Mouse (Mus musculus) natural killer cell, adult 2 months (primary cell): Measurements from ENCODE around the gene Neurod2.

Source experiments
- DNase-seq, 2 experiments: peaks; one replicate each; pipeline ENCODE4 v3.0.0; 2022; ENCODE audit warnings: low spot score in 2 of 2

The Neurod2 gene

GRCm38 (mm10) chr11:98332186-98332585, 2.7 kb upstream of the Neurod2 start:
- DNase-seq, result no peak

DNA sequence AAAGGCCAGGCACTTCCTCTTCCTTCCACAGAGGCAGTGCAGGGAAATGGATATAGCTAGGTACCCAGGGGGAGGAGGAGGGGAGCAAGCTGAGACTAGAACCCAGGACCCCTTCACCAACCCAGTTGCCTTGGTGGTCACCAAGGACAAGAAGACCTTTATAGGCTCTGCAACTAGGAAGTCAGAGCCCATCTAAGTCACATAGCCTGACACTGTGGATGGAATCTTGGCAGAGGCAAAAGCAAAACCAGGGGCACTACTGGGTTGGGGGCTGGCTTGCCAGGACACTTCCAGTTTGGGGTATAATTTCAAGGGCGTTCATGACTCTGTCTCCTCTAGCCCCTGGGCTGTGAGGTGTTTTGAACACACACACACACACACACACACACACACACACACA, 2.0 kb upstream of the Neurod2 start:
- no peak for DNase-seq

DNA sequence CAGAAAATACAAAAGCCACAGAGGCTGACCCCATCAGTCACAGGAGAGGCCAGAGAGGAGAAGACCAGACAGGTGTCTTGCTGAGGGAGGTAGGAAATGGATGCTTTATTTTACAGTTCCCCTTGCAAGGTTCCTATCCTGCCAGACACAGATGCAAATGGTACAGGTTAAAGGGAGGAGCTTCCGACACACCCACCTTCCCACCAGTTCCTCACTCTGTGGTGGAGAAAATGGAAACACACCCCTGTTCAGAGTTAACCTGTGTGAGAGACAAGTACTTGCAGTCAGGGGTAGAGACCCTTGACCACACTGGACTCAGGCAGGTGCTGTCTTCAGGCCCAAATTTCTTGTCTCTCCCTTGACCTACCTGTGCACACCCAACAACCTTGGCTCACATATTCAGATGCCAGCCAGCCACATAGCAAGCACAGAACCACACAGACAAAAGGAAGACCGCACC, 1.3 kb upstream of the Neurod2 start:
- DNase-seq, result no peak

DNA sequence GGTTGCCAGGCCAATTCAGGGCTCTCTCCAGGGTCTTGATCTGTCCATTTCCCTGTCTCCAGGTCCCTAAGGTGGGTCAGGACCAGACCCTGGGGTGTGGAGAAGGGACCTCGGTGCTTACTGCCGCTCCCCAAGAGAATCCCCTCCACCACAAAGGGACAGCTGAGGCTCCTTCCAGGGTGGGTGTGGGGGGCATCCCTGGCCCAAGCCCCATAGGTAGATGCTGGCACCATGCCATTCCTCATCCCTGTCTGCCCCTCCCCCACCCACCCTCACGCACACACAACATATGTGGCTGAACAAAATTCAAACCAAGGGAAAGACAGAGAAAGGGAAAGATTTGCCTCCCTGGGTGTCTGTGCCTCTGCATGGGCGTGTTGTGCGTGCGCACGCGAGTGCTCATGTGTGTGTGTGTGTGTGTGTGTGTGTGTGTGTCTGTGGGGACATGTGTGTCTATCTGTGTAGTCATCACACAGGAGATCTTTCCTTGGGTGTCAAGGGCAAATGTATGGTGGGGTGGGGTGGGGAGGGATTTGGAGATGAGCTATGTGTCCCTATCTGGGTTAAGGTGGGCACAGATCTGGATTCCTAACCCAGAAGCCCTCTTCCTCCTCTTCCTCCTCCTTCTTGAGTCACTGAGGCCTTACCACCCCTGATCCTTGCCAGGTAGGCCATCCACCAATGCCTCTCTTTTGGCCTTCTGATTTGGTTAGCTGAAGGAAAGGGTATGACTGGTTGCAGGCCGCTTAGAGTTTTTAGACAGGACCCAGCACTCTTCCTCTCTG, 704 bp upstream of the Neurod2 start:
- no peak for DNase-seq

- no peak for DNase-seq
Measured at GRCm38 (mm10) chr11:98328371-98329069, 928 bp downstream of the Neurod2 start.

GRCm38 (mm10) chr11:98328031-98328370, 1.4 kb downstream of the Neurod2 start:
- DNase-seq, result no peak

GRCm38 (mm10) chr11:98327136-98328030, 2.1 kb downstream of the Neurod2 start:
- DNase-seq, result no peak

- DNase-seq, result no peak
Measured at GRCm38 (mm10) chr11:98326741-98327135, 2.7 kb downstream of the Neurod2 start.

- no peak for DNase-seq
Measured at GRCm38 (mm10) chr11:98325821-98326218, 3.6 kb downstream of the Neurod2 start.

DNA sequence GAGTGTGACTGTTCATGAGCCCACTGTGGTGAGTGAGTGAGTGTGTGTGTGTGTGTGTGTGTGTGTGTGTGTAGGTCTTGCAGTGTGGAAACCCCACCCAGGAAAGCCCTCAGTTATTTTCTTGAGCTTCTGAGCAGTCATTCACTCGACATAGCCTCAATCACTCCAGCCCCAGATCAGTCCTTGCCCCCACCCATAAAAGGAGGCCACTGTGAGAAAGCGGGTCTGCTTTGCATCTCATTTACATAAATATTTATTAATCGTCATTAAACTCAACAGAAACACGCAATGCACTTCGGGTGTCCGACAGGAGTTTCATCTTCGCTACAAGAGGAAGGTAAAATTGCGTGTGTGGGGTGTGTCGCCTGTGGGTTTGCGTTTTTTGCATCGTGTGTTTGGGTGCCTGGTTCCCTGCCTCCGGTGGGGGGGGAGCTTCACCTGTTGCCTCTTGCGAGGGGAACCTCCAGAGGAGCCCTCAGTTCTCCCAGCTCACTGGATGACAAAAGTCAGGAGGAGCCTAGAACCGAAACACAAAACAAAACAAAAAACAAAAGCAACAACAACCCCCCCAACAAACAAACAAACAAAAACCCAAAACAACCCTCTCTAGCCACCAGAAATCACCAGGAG, 4.1 kb downstream of the Neurod2 start:
- DNase-seq, result no peak

- no peak for DNase-seq
Measured at GRCm38 (mm10) chr11:98323933-98324332, 5.5 kb downstream of the Neurod2 start.

GRCm38 (mm10) chr11:98323136-98323866, 6.1 kb downstream of the Neurod2 start:
- no peak for DNase-seq

GRCm38 (mm10) chr11:98322159-98322558, 7.3 kb downstream of the Neurod2 start:
- DNase-seq, result no peak

- DNase-seq, result no peak
Measured at GRCm38 (mm10) chr11:98321677-98322003, 7.8 kb downstream of the Neurod2 start.

DNA sequence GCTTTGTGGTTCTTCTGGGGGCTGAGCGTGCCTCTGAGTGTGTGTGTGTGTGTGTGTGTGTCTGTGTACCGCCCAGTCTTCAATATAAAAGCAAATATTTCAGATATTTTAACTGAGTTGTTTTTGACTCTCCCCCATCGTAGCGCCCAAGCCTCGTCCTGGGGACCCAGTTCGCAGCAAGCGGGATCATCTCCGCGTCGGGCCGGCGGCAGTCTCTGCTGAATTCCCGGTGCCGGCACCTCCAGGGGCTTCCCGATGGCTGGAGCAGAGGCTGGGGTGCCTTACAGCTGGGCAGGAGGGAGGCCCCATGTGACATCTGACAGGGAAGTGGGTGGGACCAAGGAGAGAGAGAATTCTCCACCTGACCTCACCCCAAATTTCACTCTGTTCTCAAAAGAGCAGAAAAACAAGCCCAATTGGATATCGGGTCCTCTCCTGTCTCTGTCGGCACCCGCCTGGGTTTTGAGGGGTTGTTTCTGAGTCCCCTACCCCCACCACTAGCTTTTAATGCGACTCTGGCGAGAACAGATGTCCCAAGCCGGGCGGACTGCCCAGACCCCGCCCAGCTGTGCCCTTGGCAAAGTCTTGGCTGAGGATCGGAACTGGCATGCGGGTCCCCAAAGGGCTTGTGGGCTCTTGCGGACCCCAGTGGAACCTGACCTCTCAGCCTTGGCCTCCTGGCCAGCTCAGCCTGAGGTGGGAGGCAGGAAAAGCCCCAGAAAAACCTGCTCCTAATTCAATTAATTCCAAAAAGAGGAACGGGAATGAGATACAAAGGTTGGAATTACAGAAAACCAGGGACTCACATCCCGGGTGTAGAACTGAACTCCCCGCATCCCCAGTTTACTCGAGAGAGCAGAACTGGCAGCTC, 8.4 kb downstream of the Neurod2 start:
- no peak for DNase-seq

DNA sequence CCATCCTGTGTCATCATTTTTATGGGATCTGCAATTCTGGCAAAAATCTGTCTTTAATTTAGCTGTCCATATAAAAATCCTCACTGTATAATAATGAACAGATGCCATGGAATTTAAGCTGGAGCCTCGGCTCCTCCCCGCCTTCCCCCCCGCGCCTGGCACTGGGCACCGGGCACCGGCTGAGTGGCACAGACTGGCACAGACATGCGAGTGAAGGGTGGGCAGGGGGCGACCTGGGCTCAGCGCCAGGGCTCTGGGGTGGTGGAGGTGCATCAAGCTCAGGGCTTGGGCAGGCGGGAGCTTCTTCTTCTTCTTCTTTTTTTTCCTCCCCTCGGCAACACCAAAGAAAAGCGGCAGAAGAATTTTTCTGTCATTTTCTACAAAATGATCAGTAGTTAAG, 9.1 kb downstream of the Neurod2 start:
- DNase-seq, result no peak

GRCm38 (mm10) chr11:98319944-98320343, 9.5 kb downstream of the Neurod2 start:
- DNase-seq, result no peak

DNA sequence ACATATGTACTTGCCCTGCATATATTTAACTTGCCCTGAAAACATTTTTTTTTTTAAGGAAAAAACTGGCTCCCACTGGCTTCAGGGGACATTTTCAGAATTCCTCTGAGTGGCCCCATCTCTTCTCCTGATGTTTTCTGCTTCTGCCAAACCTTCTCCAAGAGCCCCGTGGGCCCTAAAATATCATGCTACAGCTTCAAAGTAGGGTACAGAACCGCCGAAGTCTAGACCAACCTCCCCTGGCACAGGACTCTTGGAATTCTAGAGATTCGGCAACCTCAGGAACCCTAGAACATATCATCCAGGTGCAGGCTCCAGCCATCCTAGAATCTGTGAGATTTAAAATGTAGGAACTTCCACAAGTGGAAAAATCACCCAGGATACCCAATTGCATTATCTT, 9.9 kb downstream of the Neurod2 start:
- no peak for DNase-seq

DNA sequence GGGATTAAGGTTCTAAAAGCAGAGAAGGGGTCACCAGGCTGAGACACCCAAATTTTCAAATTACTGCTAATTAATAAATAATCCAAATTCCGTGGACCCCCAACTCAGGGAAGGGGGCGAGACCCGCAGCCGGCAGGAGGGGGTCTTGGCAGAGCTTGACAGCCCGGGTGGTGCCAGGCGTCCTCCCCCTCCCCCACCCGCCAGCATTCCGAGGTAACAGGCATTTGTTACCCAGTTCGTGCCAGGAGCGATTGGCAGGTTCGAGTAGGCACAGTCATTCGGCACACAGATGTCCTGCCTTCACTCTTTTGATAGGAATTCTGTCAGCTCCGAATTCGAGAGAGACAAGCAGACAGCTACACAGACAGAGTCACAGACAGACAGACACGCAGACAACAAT, 10.3 kb downstream of the Neurod2 start:
- DNase-seq, result no peak

DNA sequence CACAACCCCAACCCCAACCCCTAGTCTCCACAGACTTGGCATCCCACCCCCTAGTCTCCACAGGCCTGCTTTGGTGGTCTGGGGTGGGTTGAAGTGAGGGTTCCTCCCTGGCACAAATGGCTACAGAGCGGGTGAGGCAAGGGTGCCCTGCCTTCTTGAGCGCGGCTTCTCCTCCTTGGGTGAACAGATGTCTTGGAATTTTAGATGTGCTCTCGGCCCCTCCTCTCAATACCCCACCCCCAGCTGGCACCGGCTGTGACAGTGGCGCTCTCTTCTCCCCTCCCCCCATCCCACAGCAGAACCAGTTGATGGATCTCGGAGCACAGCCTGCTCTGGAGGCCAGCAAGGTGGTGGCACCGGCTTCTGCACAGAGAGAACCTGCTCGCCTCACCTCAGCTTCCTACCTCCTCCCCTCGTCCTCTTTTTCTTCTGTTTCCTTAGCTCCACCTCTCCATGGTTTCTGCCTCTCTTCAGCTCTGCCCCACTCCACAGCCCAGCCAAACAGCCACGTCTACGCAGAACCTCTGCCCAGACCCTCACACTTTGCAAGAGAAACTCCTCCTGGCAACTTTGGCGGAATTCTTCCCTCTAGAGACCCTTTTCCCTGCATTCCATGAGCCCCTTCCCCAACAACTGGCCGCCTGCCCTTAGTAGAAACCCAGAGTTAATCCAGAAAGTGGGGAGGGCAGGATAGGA, 10.9 kb downstream of the Neurod2 start:
- no peak for DNase-seq
